Mouse (Mus musculus) midbrain, embryonic 16.5 days (tissue): ENCODE results near the gene Tenm3. TPM values are rescaled to one million over a fixed set of nuclear protein-coding genes. Genes with fewer than 3 reads are reported as not detected.

Experiments
- ATAC-seq: fragments of 200-750 bp; cut with Nextera tagmentation; 2 replicates; pipeline ENCODE4 v1.8.0; 2017; ENCODE audit warnings: moderate TSS enrichment
- H3K27ac ChIP-seq: fragments of 300-500 bp; sonication (generic); 2 replicates; pipeline ENCODE4 v1.5.1; 2014; ENCODE audit warnings: mild to moderate bottlenecking, low read length, mixed read lengths
- H3K27me3 ChIP-seq: fragments of 300-500 bp; sonication (generic); 2 replicates; pipeline ENCODE4 v1.6.1; 2014; ENCODE audit warnings: low read depth, low read length, mixed read lengths; ENCODE audit not compliant: control insufficient read depth, insufficient read depth
- H3K36me3 ChIP-seq: fragments of 300-500 bp; sonication (generic); 2 replicates; pipeline ENCODE4 v1.6.1; 2014; ENCODE audit warnings: mild to moderate bottlenecking, low read length, moderate library complexity, mixed read lengths; ENCODE audit not compliant: control insufficient read depth, insufficient read depth
- H3K4me1 ChIP-seq: fragments of 300-500 bp; sonication (generic); 2 replicates; pipeline ENCODE4 v1.6.1; 2014; ENCODE audit warnings: mild to moderate bottlenecking, low read length, mixed read lengths; ENCODE audit not compliant: control insufficient read depth, insufficient read depth
- H3K4me2 ChIP-seq: fragments of 300-500 bp; sonication (generic); 2 replicates; pipeline ENCODE4 v1.6.1; 2014; ENCODE audit warnings: mild to moderate bottlenecking, low read length, mixed read lengths
- H3K4me3 ChIP-seq: fragments of 300-500 bp; sonication (generic); 2 replicates; pipeline ENCODE4 v1.5.1; 2014; ENCODE audit warnings: low read depth, mild to moderate bottlenecking, low read length, moderate library complexity, mixed read lengths
- H3K9ac ChIP-seq: fragments of 300-500 bp; sonication (generic); 2 replicates; pipeline ENCODE4 v1.6.1; 2014; ENCODE audit warnings: low read depth, low read length, mixed read lengths
- H3K9me3 ChIP-seq: fragments of 300-500 bp; sonication (generic); replicated peaks from 2 replicates; pipeline ENCODE4 v1.6.1; 2014; ENCODE audit warnings: mild to moderate bottlenecking, low read length, mixed read lengths; ENCODE audit not compliant: control insufficient read depth, poor library complexity, severe bottlenecking
- WGBS: fragments of 180-500 bp; shearing (Covaris S2); extraction: QIAGEN DNeasy Blood & Tissue Kit; methylation state at CpG from one replicate; pipeline ENCODE4 v1.1.7; 2014; 5-methylcytosine and 5-hydroxymethylcytosine counted together
- polyA plus RNA-seq: library from polyadenylated mRNA; unstranded; fragments of >200 nt; fragmentation: Nextera tagmentation; extraction: Ambion mirVana; gene quantifications from 2 replicates; pipeline ENCODE4 v1.2.1, GENCODE M21; 2015

Tenm3 gene
- polyA plus RNA-seq, 1 experiment from 2014 or later, result 37.4 TPM

DNA sequence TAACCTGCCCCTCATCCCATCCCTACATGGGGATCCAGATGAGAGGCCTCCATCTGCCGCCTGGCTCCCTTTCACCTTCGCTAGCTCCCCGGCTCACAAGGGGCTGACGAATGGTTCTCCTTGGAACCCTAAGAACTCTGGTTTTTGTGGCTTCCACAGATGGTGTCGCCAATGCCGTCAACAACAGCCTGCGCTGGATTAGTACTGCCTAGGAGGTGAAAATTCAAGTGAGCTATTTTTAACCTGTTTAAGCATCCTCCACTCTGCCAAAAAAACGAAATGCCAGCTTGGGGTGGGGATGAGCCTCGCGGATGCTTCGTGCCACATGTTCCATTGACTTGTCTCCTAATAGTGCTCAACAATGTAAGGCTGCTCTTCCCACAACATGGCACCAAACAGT, 171.3 kb downstream of the Tenm3 start:
- Histone ChIP-seq H3K4me1 (peaks cover 3% of the 10 kb centered on the region; the same call in 1 of the 2 replicates), H3K4me3 (no peak overlapping the region), H3K27me3 (no peaks in the 10 kb centered on the region), H3K36me3 (no peaks in the 10 kb centered on the region), H3K9me3 (no peaks in the 10 kb centered on the region), H3K4me2 (no peak overlapping the region), H3K27ac (no peak overlapping the region), H3K9ac (no peak overlapping the region)
- whole genome bisulfite sequencing, result 97% methylated on average over 11 of the region's 11 CpGs
- no peak for ATAC-seq

DNA sequence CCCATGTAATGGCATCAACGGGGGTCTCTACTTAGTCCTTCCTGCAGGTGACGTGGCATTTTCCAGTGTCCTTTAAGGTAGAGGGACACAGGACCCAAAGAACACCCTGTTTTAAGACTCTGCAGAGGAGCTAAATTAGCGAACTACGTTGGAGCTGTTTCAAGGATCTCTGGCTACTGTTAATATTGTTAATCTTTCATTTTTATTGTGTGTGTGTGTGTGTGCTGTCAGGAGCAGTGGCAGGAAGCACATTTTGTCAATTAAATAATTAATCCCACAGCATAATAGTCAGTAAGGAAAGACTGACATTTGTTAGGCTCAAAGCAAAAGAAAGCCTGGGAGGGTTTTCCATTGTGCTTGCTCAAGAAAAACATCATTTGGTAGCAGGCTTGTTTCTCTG, 172.4 kb downstream of the Tenm3 start:
- 76% methylated on average over 4 of the region's 4 CpGs for WGBS
- no peak overlapping the region for H3K9ac ChIP-seq
- H3K36me3 ChIP-seq, result no peaks in the 10 kb centered on the region
- H3K4me1 ChIP-seq, result peaks cover 3% of the 10 kb centered on the region; the same call in 1 of the 2 replicates
- no peaks in the 10 kb centered on the region for H3K9me3 ChIP-seq
- no peak overlapping the region for H3K4me2 ChIP-seq
- no peaks in the 10 kb centered on the region for H3K27me3 ChIP-seq
- ATAC-seq, result no peak
- H3K27ac ChIP-seq, result no peak overlapping the region
- H3K4me3 ChIP-seq, result no peak overlapping the region

DNA sequence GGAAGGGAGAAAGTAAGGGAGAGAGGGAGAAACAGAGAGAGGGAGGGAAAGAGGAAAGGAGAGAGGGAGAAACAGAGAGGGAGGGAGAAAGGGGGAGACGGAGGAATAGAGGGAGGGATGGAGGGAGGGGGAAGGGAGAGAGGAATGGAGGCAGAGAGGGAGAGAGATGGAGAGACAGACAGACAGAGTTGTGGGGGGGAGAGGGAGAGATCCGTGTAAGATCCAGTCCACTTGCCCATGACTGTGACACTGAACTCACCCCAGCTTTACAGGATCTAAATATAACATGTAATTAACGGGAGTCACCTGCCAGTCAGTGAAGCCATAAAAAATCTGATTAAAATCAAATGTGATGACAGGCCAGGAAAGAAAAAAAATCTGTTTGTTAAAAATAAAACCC, 172.9 kb downstream of the Tenm3 start:
- Histone ChIP-seq H3K4me2 (no peak overlapping the region), H3K9me3 (no peaks in the 10 kb centered on the region), H3K27ac (no peak overlapping the region), H3K27me3 (no peaks in the 10 kb centered on the region), H3K9ac (no peak overlapping the region), H3K4me1 (peaks cover 3% of the 10 kb centered on the region; the same call in 1 of the 2 replicates), H3K36me3 (no peaks in the 10 kb centered on the region), H3K4me3 (no peak overlapping the region)
- ATAC-seq, result no peak
- WGBS, result 62% methylated on average over 3 of the region's 3 CpGs

GRCm38 (mm10) chr8:48670387-48670786, 173.4 kb downstream of the Tenm3 start:
- 83% methylated on average over 1 of the region's 1 CpGs for WGBS
- Histone ChIP-seq H3K36me3 (no peaks in the 10 kb centered on the region), H3K4me2 (no peak overlapping the region), H3K27me3 (no peaks in the 10 kb centered on the region), H3K9me3 (no peaks in the 10 kb centered on the region), H3K4me1 (peaks cover 3% of the 10 kb centered on the region; the same call in 1 of the 2 replicates), H3K4me3 (no peak overlapping the region), H3K9ac (no peak overlapping the region), H3K27ac (no peak overlapping the region)
- no peak for ATAC-seq

DNA sequence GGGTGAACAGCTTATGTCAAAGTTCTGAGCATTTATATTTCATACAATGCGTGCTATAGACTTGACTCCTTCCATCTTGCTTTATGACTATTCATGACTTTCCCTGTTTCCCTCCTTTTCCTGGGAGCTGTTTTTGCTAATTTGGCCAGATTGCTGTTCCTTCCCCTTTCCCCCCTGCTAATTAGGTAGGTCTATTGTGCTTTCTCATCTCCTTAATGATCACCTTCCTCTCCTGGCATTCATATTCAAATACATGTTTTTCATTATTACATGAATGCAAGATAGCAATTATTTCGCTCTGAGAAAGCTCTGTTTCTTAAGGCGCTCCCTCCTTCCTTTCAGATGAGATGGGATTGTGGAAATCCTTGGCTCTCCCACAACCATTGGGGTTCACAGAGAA, 178.6 kb downstream of the Tenm3 start:
- H3K36me3 ChIP-seq, result no peaks in the 10 kb centered on the region
- no peaks in the 10 kb centered on the region for H3K4me1 ChIP-seq
- no peak for ATAC-seq
- H3K4me3 ChIP-seq, result no peak overlapping the region
- no peaks in the 10 kb centered on the region for H3K27me3 ChIP-seq
- no peak overlapping the region for H3K27ac ChIP-seq
- H3K9ac ChIP-seq, result no peak overlapping the region
- no peak overlapping the region for H3K4me2 ChIP-seq
- WGBS, result 79% methylated on average over 3 of the region's 3 CpGs
- H3K9me3 ChIP-seq, result no peaks in the 10 kb centered on the region

- no peaks in the 10 kb centered on the region for H3K9me3 ChIP-seq
- no peaks in the 10 kb centered on the region for H3K36me3 ChIP-seq
- 77% methylated on average over 1 of the region's 1 CpGs for WGBS
- no peak overlapping the region for H3K27ac ChIP-seq
- H3K4me3 ChIP-seq, result no peak overlapping the region
- no peak overlapping the region for H3K9ac ChIP-seq
- no peak overlapping the region for H3K4me2 ChIP-seq
- ATAC-seq, result no peak
- no peaks in the 10 kb centered on the region for H3K4me1 ChIP-seq
- no peaks in the 10 kb centered on the region for H3K27me3 ChIP-seq
Measured at GRCm38 (mm10) chr8:48659226-48659625, 184.5 kb downstream of the Tenm3 start.

DNA sequence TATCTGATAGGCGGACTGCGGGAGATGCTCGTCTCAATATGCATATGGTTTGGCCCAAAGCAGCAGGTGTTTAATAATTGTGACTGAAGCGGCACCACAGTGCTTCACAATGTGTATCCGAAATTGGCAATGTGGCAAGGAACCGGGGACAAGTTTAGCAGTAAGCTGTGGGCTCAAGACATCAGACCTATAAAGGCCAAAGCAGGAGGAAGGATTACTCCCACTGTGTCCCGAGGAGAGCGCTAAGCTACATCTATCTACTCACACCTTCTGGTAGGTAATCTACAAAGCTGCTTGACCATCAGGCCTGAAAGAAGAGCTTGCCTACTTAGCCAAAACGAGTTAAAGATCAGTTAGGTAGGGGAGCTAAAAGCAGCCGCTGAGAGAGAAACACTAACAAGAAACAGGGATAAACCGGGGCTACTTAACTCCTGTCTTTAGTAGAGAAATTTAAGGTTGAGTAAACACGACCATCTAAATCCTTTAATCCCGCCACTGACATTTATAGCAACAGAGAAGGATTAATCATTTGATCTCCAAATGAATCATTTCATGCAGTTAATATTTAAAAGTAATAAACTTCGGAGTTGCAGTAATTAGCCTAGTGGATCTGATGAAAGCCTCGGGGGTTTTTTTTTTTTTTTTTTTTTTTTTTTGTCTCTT, 188.2 kb downstream of the Tenm3 start:
- Histone ChIP-seq H3K9ac (no peak overlapping the region), H3K27ac (no peak overlapping the region), H3K36me3 (no peaks in the 10 kb centered on the region), H3K4me1 (no peaks in the 10 kb centered on the region), H3K27me3 (no peaks in the 10 kb centered on the region), H3K9me3 (no peaks in the 10 kb centered on the region), H3K4me3 (no peak overlapping the region), H3K4me2 (no peak overlapping the region)
- no peak for ATAC-seq
- 32% methylated on average over 15 of the region's 15 CpGs for WGBS

DNA sequence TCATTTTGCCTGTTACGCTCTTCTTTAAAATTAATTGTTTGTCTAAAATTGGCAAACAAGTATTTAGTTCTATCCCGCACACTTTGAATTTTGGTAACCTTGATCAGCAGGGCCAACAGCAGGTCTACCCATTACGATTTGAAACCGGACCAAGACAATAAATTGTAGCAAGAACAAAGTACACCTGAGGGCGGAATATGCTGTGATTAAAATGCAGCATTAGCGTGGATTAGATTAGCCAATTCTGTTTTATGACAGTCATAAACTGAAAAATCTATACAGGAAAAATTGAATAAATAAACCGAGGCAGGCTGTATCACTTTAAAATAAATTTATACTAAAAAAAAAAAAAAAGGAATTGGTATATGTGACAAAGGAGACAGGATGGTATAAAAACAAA, 193.9 kb downstream of the Tenm3 start:
- H3K4me1 ChIP-seq, result no peaks in the 10 kb centered on the region
- no peaks in the 10 kb centered on the region for H3K27me3 ChIP-seq
- H3K36me3 ChIP-seq, result no peaks in the 10 kb centered on the region
- no peak for ATAC-seq
- H3K9ac ChIP-seq, result no peak overlapping the region
- 88% methylated on average over 7 of the region's 7 CpGs for WGBS
- H3K4me3 ChIP-seq, result no peak overlapping the region
- no peak overlapping the region for H3K4me2 ChIP-seq
- H3K9me3 ChIP-seq, result no peaks in the 10 kb centered on the region
- no peak overlapping the region for H3K27ac ChIP-seq

GRCm38 (mm10) chr8:48649415-48649814, 194.3 kb downstream of the Tenm3 start:
- no peaks in the 10 kb centered on the region for H3K4me1 ChIP-seq
- no peak overlapping the region for H3K4me2 ChIP-seq
- no peak for ATAC-seq
- H3K9ac ChIP-seq, result no peak overlapping the region
- no peak overlapping the region for H3K27ac ChIP-seq
- H3K4me3 ChIP-seq, result no peak overlapping the region
- no peaks in the 10 kb centered on the region for H3K9me3 ChIP-seq
- H3K27me3 ChIP-seq, result no peaks in the 10 kb centered on the region
- no peaks in the 10 kb centered on the region for H3K36me3 ChIP-seq
- 79% methylated on average over 7 of the region's 7 CpGs for WGBS
